Mouse (Mus musculus): ENCODE measurements around the gene Dnal1.

Gene Dnal1

GRCm38 (mm10) chr12:84163586-84164110 lies 49.5 kb downstream of the Dnal1 start:
- DNase-seq: no peak

GRCm38 (mm10) chr12:84165631-84166373 lies 51.6 kb downstream of the Dnal1 start:
- no peak for DNase-seq

GRCm38 (mm10) chr12:84170610-84171009 lies 56.4 kb downstream of the Dnal1 start:
- no peak for DNase-seq

- no peak for DNase-seq
Measured at GRCm38 (mm10) chr12:84172216-84172615, 58.0 kb downstream of the Dnal1 start.

GRCm38 (mm10) chr12:84172862-84173261 lies 58.7 kb downstream of the Dnal1 start:
- no peak for DNase-seq

- no peak for DNase-seq
Measured at GRCm38 (mm10) chr12:84173309-84173915, 59.2 kb downstream of the Dnal1 start.

GRCm38 (mm10) chr12:84174190-84174811 lies 60.1 kb downstream of the Dnal1 start:
- DNase-seq: peak; percentile 73 to 75

GRCm38 (mm10) chr12:84174871-84175270 lies 60.7 kb downstream of the Dnal1 start:
- peak; percentile 92 to 93 for DNase-seq

GRCm38 (mm10) chr12:84175659-84176061 lies 61.5 kb downstream of the Dnal1 start:
- DNase-seq: peak; percentile 92

GRCm38 (mm10) chr12:84176126-84176769 lies 62.1 kb downstream of the Dnal1 start:
- DNase-seq: no peak

GRCm38 (mm10) chr12:84176886-84177765 lies 63.0 kb downstream of the Dnal1 start:
- DNase-seq: no peak

- no peak for DNase-seq
Measured at GRCm38 (mm10) chr12:84178052-84178451, 63.9 kb downstream of the Dnal1 start.

GRCm38 (mm10) chr12:84178652-84179445 lies 64.7 kb downstream of the Dnal1 start:
- DNase-seq: no peak

GRCm38 (mm10) chr12:84180090-84180489 lies 65.9 kb downstream of the Dnal1 start:
- no peak for DNase-seq

- peak; percentile 84 to 87 for DNase-seq
Measured at GRCm38 (mm10) chr12:84180701-84181435, 66.7 kb downstream of the Dnal1 start.

- DNase-seq: no peak
Measured at GRCm38 (mm10) chr12:84181999-84182398, 67.8 kb downstream of the Dnal1 start.

GRCm38 (mm10) chr12:84184979-84185378 lies 70.8 kb downstream of the Dnal1 start:
- no peak for DNase-seq

GRCm38 (mm10) chr12:84185547-84185946 lies 71.4 kb downstream of the Dnal1 start:
- DNase-seq: no peak

GRCm38 (mm10) chr12:84186536-84186935 lies 72.4 kb downstream of the Dnal1 start:
- no peak for DNase-seq

GRCm38 (mm10) chr12:84186950-84187349 lies 72.8 kb downstream of the Dnal1 start:
- peak; percentile 80 to 85 for DNase-seq

Data from kidney, adult 8-10 months (tissue).